In genomic region chr4:34686874-34687567, GRCm38 (mm10) we compare ENCODE assay signal across 7 mouse cellular contexts. TPM values are rescaled to one million over a fixed set of nuclear protein-coding genes. Genes with fewer than 3 reads are reported as not detected.
DNase-seq lines count a peak whose midpoint lies in the region; ATAC-seq lines count a peak whose summit lies in the region.

Slc35a1 (minus strand) TSS chr4:34687438.

- H3K9ac ChIP-seq in intestine, embryonic 15.5 days, result peak within 1 kb of the TSS; percentile 92

- peak within 1 kb of the TSS; percentile 84 for H3K4me3 ChIP-seq in intestine, embryonic 15.5 days (replicated peaks)
- H3K4me3 ChIP-seq in midbrain, embryonic 10.5 days, result peak within 1 kb of the TSS; percentile 92

- H3K4me1 ChIP-seq in intestine, embryonic 15.5 days (replicated peaks), result 0 out of 2 replicates have a peak, but pooled peaks cover 2% of the 10 kb centered on the region
- H3K4me1 ChIP-seq in midbrain, embryonic 10.5 days, result peaks cover 10% of the 10 kb centered on the region

- peak within 1 kb of the TSS; percentile 57 for H3K4me2 ChIP-seq in intestine, embryonic 15.5 days (replicated peaks)

- ATAC-seq in intestine, embryonic 15.5 days, result peak; percentile 95

- H3K27ac ChIP-seq in intestine, embryonic 15.5 days, result peak within 1 kb of the TSS; percentile 95
- peak within 1 kb of the TSS; percentile 98 for H3K27ac ChIP-seq in midbrain, embryonic 10.5 days (replicated peaks)

- under 1% methylated on average over 54 of the region's 65 CpGs for WGBS in intestine, embryonic 15.5 days
- WGBS in midbrain, embryonic 10.5 days, result under 1% methylated on average over 65 of the region's 65 CpGs

- H3K9me3 ChIP-seq in intestine, embryonic 15.5 days, result no peaks in the 10 kb centered on the region
- H3K9me3 ChIP-seq in midbrain, embryonic 10.5 days (replicated peaks), result no peaks in the 10 kb centered on the region

- DNase-seq in adrenal gland, adult 18-20 months (ENCODE audit: low spot score in 2 of 2), result peak; percentile 89 to 91
- DNase-seq in embryo, embryonic 11 days, result peak; percentile 95
- DNase-seq in gastrocnemius, postnatal 25 days, result peak; percentile 94
- DNase-seq in left cerebral cortex, postnatal 25 days (ENCODE audit: low spot score in 2 of 2), result peak; percentile 93 to 97
- DNase-seq in midbrain, embryonic 10.5 days (ENCODE audit: low spot score), result peak; percentile 93
- DNase-seq in right cerebral cortex, postnatal 4 days, result peak; percentile 92

- H3K27me3 ChIP-seq in intestine, embryonic 15.5 days (replicated peaks), result no peaks in the 10 kb centered on the region
- H3K27me3 ChIP-seq in midbrain, embryonic 10.5 days (ENCODE audit: low read depth, poor library complexity, severe bottlenecking), result no peaks in the 10 kb centered on the region

- H3K36me3 ChIP-seq in intestine, embryonic 15.5 days, result no peaks in the 10 kb centered on the region
- peaks cover 13% of the 10 kb centered on the region for H3K36me3 ChIP-seq in midbrain, embryonic 10.5 days

- intact Hi-C loops in left cerebral cortex, postnatal 25 days (cut with DNase I), result loop anchor here (1.0 to 10.0 kb wide), 4 partner anchors 72 to 235 kb away; partner anchors contain the start of genes Smim8 and Zfp292

RNA-seq across cellular contexts. Expression of gene Slc35a1, which starts in this region (rescaled TPM):
- total RNA-seq in adrenal gland, adult 18-20 months (2021), result 10 to 100 TPM; 34.8 to 39.7 TPM
- total RNA-seq in gastrocnemius, postnatal 25 days (2021), result 10 to 100 TPM; 10.5 to 11.4 TPM
- polyA plus RNA-seq in intestine, embryonic 15.5 days (2015; fragmentation: Nextera tagmentation; extraction: Ambion mirVana), result 61.6 and 71.4 TPM in 2 replicates
- total RNA-seq in left cerebral cortex, postnatal 25 days (2021), result 10 to 100 TPM; 19.6 to 22.6 TPM
- 63.4 and 68.0 TPM in 2 replicates for polyA plus RNA-seq in midbrain, embryonic 10.5 days (2016; fragmentation: Nextera tagmentation; extraction: Ambion mirVana)

Comparison
In these comparisons a context has a peak if more than half of its experiments do, and no peak if none do; other contexts are left out.
1. Peak in every context shown above with its lines: DNase-seq, ATAC-seq, H3K4me3 ChIP-seq and H3K27ac ChIP-seq.